7 mouse cellular contexts compared by ENCODE assay signal in genomic region chr12:110417987-110418734, GRCm38 (mm10). TPM values are rescaled to one million over a fixed set of nuclear protein-coding genes. Genes with fewer than 3 reads are reported as not detected.
DNase-seq lines count a peak whose midpoint lies in the region; ATAC-seq and TF ChIP-seq lines count a peak whose summit lies in the region.

No protein-coding gene starts in this region.

- H3K27me3 ChIP-seq in kidney, postnatal 0 days (ENCODE audit: insufficient read depth, low read length): no peaks in the 10 kb centered on the region

- no peak overlapping the region for H3K27ac ChIP-seq in kidney, postnatal 0 days

- no peak overlapping the region for H3K9ac ChIP-seq in kidney, postnatal 0 days (ENCODE audit: low read depth, low read length)

- no peaks in the 10 kb centered on the region for H3K36me3 ChIP-seq in kidney, postnatal 0 days (ENCODE audit: insufficient read depth, low read length)

- 45% methylated on average over 20 of the region's 20 CpGs for WGBS in kidney, postnatal 0 days

- H3K4me2 ChIP-seq in kidney, postnatal 0 days (ENCODE audit: low read length): no peak overlapping the region

- peak; percentile 45 for DNase-seq in urinary bladder, postnatal 14 days (ENCODE audit: low spot score)
- no peak for DNase-seq in urinary bladder, postnatal 10 days (ENCODE audit: low spot score)
- DNase-seq in gonadal fat pad, adult 2 months (ENCODE audit: low read depth): peak; percentile 6
- DNase-seq in kidney, postnatal 0 days (ENCODE audit: low spot score): peak; percentile 28
- peak; percentile 39 to 58 for DNase-seq in lung, postnatal 4 days
- no peak for DNase-seq in layer of hippocampus, postnatal 25 days (ENCODE audit: extremely low spot score in 1 of 2, low spot score in 1 of 2)
- no peak for DNase-seq in cerebellum, postnatal 14 days

- no peaks in the 10 kb centered on the region for H3K9me3 ChIP-seq in kidney, postnatal 0 days (replicated peaks; ENCODE audit: low read length)

- H3K4me1 ChIP-seq in kidney, postnatal 0 days (replicated peaks; ENCODE audit: insufficient read depth, low read length): no peaks in the 10 kb centered on the region

- H3K4me3 ChIP-seq in kidney, postnatal 0 days (replicated peaks; ENCODE audit: low read depth, low read length): no peak overlapping the region

- no peak for TF ChIP-seq CTCF in kidney, postnatal 0 days (IDR thresholded peaks at IDR 0.05; ENCODE audit: low read depth)

- ATAC-seq in kidney, postnatal 0 days (replicated peaks; ENCODE audit: low FRiP score, low read depth): peak; percentile 72

RNA-seq across cellular contexts. Expression of gene Ppp2r5c, which starts 28.8 kb away (rescaled TPM):
- polyA plus RNA-seq in gonadal fat pad, adult 2 months (2012; rRNA removed): 42.5 and 50.4 TPM in 2 replicates
- polyA plus RNA-seq in kidney, postnatal 0 days (2015; fragmentation: Nextera tagmentation; extraction: Ambion mirVana): 126 and 133 TPM in 2 replicates
- total RNA-seq in layer of hippocampus, postnatal 25 days (2021): 100 to 1,000 TPM; 242 to 246 TPM

Comparison
In these comparisons a context has a peak if more than half of its experiments do, and no peak if none do; other contexts are left out.
1. DNase-seq: peak in urinary bladder, postnatal 14 days (single experiment), gonadal fat pad, adult 2 months (single experiment), kidney, postnatal 0 days (single experiment) and lung, postnatal 4 days (2 of 2); none in urinary bladder, postnatal 10 days (single experiment), layer of hippocampus, postnatal 25 days (0 of 2) and cerebellum, postnatal 14 days (0 of 2).